8 mouse cellular contexts compared by ENCODE assay signal in the genomic region with DNA sequence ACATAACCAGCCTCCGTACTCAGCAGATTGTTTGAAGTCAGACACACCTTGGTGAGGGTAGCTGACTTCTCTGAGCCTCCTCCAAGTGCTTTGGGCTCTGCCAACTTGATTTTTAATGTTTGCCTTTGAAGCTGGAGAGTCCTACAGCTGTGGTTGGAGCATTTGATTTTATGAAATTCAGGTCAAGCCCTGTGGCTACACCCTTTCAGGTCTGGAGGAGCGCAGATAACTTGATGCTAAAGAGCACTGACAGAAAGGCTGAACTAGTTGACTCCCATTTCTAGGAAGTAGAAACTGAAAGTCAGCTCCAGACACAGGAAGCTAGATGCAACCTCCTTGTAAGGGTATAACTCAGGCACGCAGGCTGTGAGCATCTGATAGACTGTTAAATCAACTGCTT. TPM values are rescaled to one million over a fixed set of nuclear protein-coding genes. Genes with fewer than 3 reads are reported as not detected.
A peak's percentile ranks its signal among the peaks of the same experiment; 100 is the strongest.
DNase-seq lines count a peak whose midpoint lies in the region; ATAC-seq and TF ChIP-seq lines count a peak whose summit lies in the region.

No protein-coding gene starts in this region.

- H3K27ac ChIP-seq in heart, embryonic 12.5 days (ENCODE audit: poor library complexity, severe bottlenecking) = no peak overlapping the region
- peak overlapping the region; percentile 82 for H3K27ac ChIP-seq in bone marrow, adult 2 months (ENCODE audit: control insufficient read depth, insufficient read depth, low read depth, low read length, poor library complexity)
- no peak overlapping the region for H3K27ac ChIP-seq in hindbrain, embryonic 16.5 days (ENCODE audit: low read depth, low read length)
- peak overlapping the region; percentile 65 for H3K27ac ChIP-seq in stomach, postnatal 0 days (replicated peaks)

- WGBS in heart, embryonic 12.5 days = 80% methylated on average over 3 of the region's 3 CpGs
- WGBS in bone marrow, adult 2 months = 5% methylated on average over 3 of the region's 3 CpGs
- 85% methylated on average over 3 of the region's 3 CpGs for WGBS in hindbrain, embryonic 16.5 days
- 52% methylated on average over 3 of the region's 3 CpGs for WGBS in stomach, postnatal 0 days

- peaks cover 47% of the 10 kb centered on the region for H3K4me1 ChIP-seq in heart, embryonic 12.5 days (replicated peaks)
- peaks cover 3% of the 10 kb centered on the region for H3K4me1 ChIP-seq in bone marrow, adult 2 months (ENCODE audit: control insufficient read depth, insufficient read depth, low read length)
- peaks cover 28% of the 10 kb centered on the region for H3K4me1 ChIP-seq in hindbrain, embryonic 16.5 days (ENCODE audit: control insufficient read depth, insufficient read depth, low read depth, low read length)
- peaks cover 2% of the 10 kb centered on the region; the same call in 1 of the 2 replicates for H3K4me1 ChIP-seq in stomach, postnatal 0 days (replicated peaks; ENCODE audit: control insufficient read depth, insufficient read depth)

- no peaks in the 10 kb centered on the region for H3K9me3 ChIP-seq in heart, embryonic 12.5 days (replicated peaks)
- H3K9me3 ChIP-seq in hindbrain, embryonic 16.5 days (ENCODE audit: control insufficient read depth, low read length) = no peaks in the 10 kb centered on the region
- H3K9me3 ChIP-seq in stomach, postnatal 0 days (ENCODE audit: control insufficient read depth, low read length) = no peaks in the 10 kb centered on the region

- peak overlapping the region; percentile 93; the same call in 1 of the 2 replicates for H3K4me2 ChIP-seq in heart, embryonic 12.5 days
- peak overlapping the region; percentile 79 for H3K4me2 ChIP-seq in hindbrain, embryonic 16.5 days (ENCODE audit: low read length)
- peak overlapping the region; percentile 89 for H3K4me2 ChIP-seq in stomach, postnatal 0 days (replicated peaks; ENCODE audit: low read depth)

- TF ChIP-seq CTCF in bone marrow, adult 2 months (IDR thresholded peaks at IDR 0.05; ENCODE audit: control insufficient read depth, insufficient read depth, low read length) = no peak
- no peak for TF ChIP-seq CTCF in stomach, postnatal 0 days (IDR thresholded peaks at IDR 0.05; ENCODE audit: low read depth)

- ATAC-seq in heart, embryonic 12.5 days (ENCODE audit: insufficient number of reproducible peaks, low FRiP score) = no peak
- no peak for ATAC-seq in hindbrain, embryonic 16.5 days
- peak; percentile 10; the same call in 1 of the 2 replicates for ATAC-seq in stomach, postnatal 0 days (ENCODE audit: low FRiP score, low TSS enrichment)

- no peak for TF ChIP-seq EP300 in stomach, postnatal 0 days (optimal IDR thresholded peaks at IDR 0.05)

- peaks cover 26% of the 10 kb centered on the region for H3K36me3 ChIP-seq in heart, embryonic 12.5 days
- H3K36me3 ChIP-seq in hindbrain, embryonic 16.5 days (ENCODE audit: control insufficient read depth, insufficient read depth, low read length) = peaks cover 19% of the 10 kb centered on the region
- peaks cover 1% of the 10 kb centered on the region; the same call in 1 of the 2 replicates for H3K36me3 ChIP-seq in stomach, postnatal 0 days (ENCODE audit: control insufficient read depth, insufficient read depth, low read length)

- H3K27me3 ChIP-seq in heart, embryonic 12.5 days (replicated peaks) = no peaks in the 10 kb centered on the region
- no peaks in the 10 kb centered on the region for H3K27me3 ChIP-seq in hindbrain, embryonic 16.5 days (replicated peaks; ENCODE audit: control insufficient read depth, insufficient read depth, low read length)
- no peaks in the 10 kb centered on the region for H3K27me3 ChIP-seq in stomach, postnatal 0 days (ENCODE audit: control insufficient read depth, insufficient read depth, low read length)

- H3K9ac ChIP-seq in heart, embryonic 12.5 days = 0 out of 2 replicates have a peak overlapping the region, but pooled peaks have one; percentile 24
- H3K9ac ChIP-seq in hindbrain, embryonic 16.5 days (ENCODE audit: low read depth, low read length) = no peak overlapping the region
- H3K9ac ChIP-seq in stomach, postnatal 0 days (ENCODE audit: low read length) = no peak overlapping the region

- TF ChIP-seq POLR2A in bone marrow, adult 2 months (IDR thresholded peaks at IDR 0.05; ENCODE audit: borderline replicate concordance, control insufficient read depth, low read depth, low read length) = no peak

- no peak for DNase-seq in heart, adult 8-10 months (ENCODE audit: low spot score)
- DNase-seq in lung, postnatal 25 days (ENCODE audit: low spot score) = peak; percentile 82
- DNase-seq in stomach, postnatal 0 days (ENCODE audit: low spot score) = peak; percentile 21
- no peak for DNase-seq in urinary bladder, postnatal 36 days (ENCODE audit: low spot score in 2 of 2)
- DNase-seq in embryo, embryonic 9.5 days (ENCODE audit: extremely low spot score) = no peak

- no peak overlapping the region for H3K4me3 ChIP-seq in heart, embryonic 12.5 days
- peak overlapping the region; percentile 59 for H3K4me3 ChIP-seq in bone marrow, adult 2 months (replicated peaks; ENCODE audit: control insufficient read depth, low read depth, low read length)
- no peak overlapping the region for H3K4me3 ChIP-seq in hindbrain, embryonic 16.5 days (ENCODE audit: low read length)
- no peak overlapping the region for H3K4me3 ChIP-seq in stomach, postnatal 0 days (ENCODE audit: low read depth, low read length)

RNA-seq across cellular contexts. Expression of a gene that starts 12.4 kb away (rescaled TPM):
- polyA plus RNA-seq in heart, embryonic 12.5 days (2016; fragmentation: Nextera tagmentation; extraction: Ambion mirVana) = 14.6 and 15.4 TPM in 2 replicates
- 10 to 100 TPM; 10.3 to 17.0 (median 15.9) TPM for total RNA-seq in heart, adult 8-10 months (2022)
- 4.9 and 9.1 TPM in 2 replicates for polyA plus RNA-seq in bone marrow, adult 2 months (2011; ENCODE audit: insufficient read depth, insufficient read length, low replicate concordance, missing spikeins)
- polyA plus RNA-seq in hindbrain, embryonic 16.5 days (2015; fragmentation: Nextera tagmentation; extraction: Ambion mirVana) = 30.5 and 33.6 TPM in 2 replicates
- 9.4 and 11.3 TPM in 2 replicates for polyA plus RNA-seq in stomach, postnatal 0 days (2015; fragmentation: Nextera tagmentation; extraction: Ambion mirVana)

RNA-seq across cellular contexts. Expression of a gene that starts 12.7 kb away (rescaled TPM):
- 61.4 and 62.9 TPM in 2 replicates for polyA plus RNA-seq in heart, embryonic 12.5 days (2016; fragmentation: Nextera tagmentation; extraction: Ambion mirVana)
- total RNA-seq in heart, adult 8-10 months (2022) = 10 to 100 TPM; 66.2 to 82.2 (median 75.4) TPM
- 22.4 and 33.5 TPM in 2 replicates for polyA plus RNA-seq in bone marrow, adult 2 months (2011; ENCODE audit: insufficient read depth, insufficient read length, low replicate concordance, missing spikeins)
- polyA plus RNA-seq in hindbrain, embryonic 16.5 days (2015; fragmentation: Nextera tagmentation; extraction: Ambion mirVana) = 112 and 115 TPM in 2 replicates
- 44.6 and 47.6 TPM in 2 replicates for polyA plus RNA-seq in stomach, postnatal 0 days (2015; fragmentation: Nextera tagmentation; extraction: Ambion mirVana)

RNA-seq across cellular contexts. Expression of a gene that starts 32.9 kb away (rescaled TPM):
- 18.8 and 21.4 TPM in 2 replicates for polyA plus RNA-seq in heart, embryonic 12.5 days (2016; fragmentation: Nextera tagmentation; extraction: Ambion mirVana)
- 1 to 10 TPM; 1.2 to 2.2 (median 1.4) TPM for total RNA-seq in heart, adult 8-10 months (2022)
- polyA plus RNA-seq in bone marrow, adult 2 months (2011; ENCODE audit: insufficient read depth, insufficient read length, low replicate concordance, missing spikeins) = 1.9 TPM in 1 of 2 replicates, not detected in the other
- 4.5 and 8.4 TPM in 2 replicates for polyA plus RNA-seq in hindbrain, embryonic 16.5 days (2015; fragmentation: Nextera tagmentation; extraction: Ambion mirVana)
- 6.9 and 8.3 TPM in 2 replicates for polyA plus RNA-seq in stomach, postnatal 0 days (2015; fragmentation: Nextera tagmentation; extraction: Ambion mirVana)

Comparison
In these comparisons a context has a peak if more than half of its experiments do, and no peak if none do; other contexts are left out.
1. H3K27ac ChIP-seq: peak in bone marrow, adult 2 months (single experiment) and stomach, postnatal 0 days (single experiment); none in heart, embryonic 12.5 days (single experiment) and hindbrain, embryonic 16.5 days (single experiment).
2. DNase-seq: peak in lung, postnatal 25 days (single experiment) and stomach, postnatal 0 days (single experiment); none in heart, adult 8-10 months (single experiment), urinary bladder, postnatal 36 days (0 of 2) and embryo, embryonic 9.5 days (single experiment).
3. Peak in every context shown above with its lines, with median percentiles within 50 percentile points of each other: H3K4me2 ChIP-seq.